Mouse (Mus musculus): ENCODE results near the gene Smpd1.

DNA sequence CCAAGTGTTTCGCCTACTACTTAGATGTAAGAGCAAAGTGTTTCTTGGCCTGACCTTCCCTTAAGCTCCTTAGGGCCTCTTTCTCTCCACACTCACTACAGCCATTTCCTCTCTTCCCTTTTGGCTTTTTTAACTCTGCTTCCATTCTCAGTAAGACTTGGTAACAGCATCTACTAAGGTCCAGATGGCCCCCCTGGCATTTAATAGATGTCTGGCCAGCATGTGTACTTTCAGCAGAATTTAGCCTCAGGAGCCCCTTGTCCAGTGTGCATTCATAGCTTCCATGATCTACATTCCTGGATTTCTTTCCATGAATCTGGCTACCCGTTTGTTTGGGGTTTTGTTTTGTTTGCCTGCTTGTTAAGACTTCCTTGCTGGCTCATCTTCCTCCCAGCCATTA, 24.3 kb downstream of the Smpd1 start:
- TF ChIP-seq CTCF (IDR thresholded peaks at IDR 0.05; ENCODE audit: low read depth): no peak
- no peak for TF ChIP-seq EP300 (optimal IDR thresholded peaks at IDR 0.05)

Data from stomach, postnatal 0 days (tissue).